Mouse (Mus musculus) T-helper 1 cell (primary cell): ENCODE measurements around the gene Sbno1.

Experiments
- in situ Hi-C: fragments of 300-600 bp; cut with MboI, MseI; formaldehyde crosslinking; loops from one replicate; pipeline ENCODE4 v1.15.1; 2025; ENCODE audit warnings: high pct_unique_total_duplicates

Gene Sbno1

GRCm38 (mm10) chr5:124337909-124338308 lies 87.9 kb downstream of the Sbno1 start:
- in situ Hi-C loops = loop anchor here (25.0 kb wide), 1 partner anchor 524 kb away; the partner anchor contains the start of genes Ccdc92 and Zfp664

- in situ Hi-C loops = loop anchor here (25.0 kb wide), 1 partner anchor 525 kb away; the partner anchor contains the start of genes Ccdc92 and Zfp664
Observed at GRCm38 (mm10) chr5:124337103-124337502, 88.7 kb downstream of the Sbno1 start.

- in situ Hi-C loops = loop anchor here (25.0 kb wide), 1 partner anchor 528 kb away; the partner anchor contains the start of genes Ccdc92 and Zfp664
Observed at GRCm38 (mm10) chr5:124334392-124334791, 91.4 kb downstream of the Sbno1 start.

- in situ Hi-C loops = loop anchor here (25.0 kb wide), 1 partner anchor 532 kb away; the partner anchor contains the start of genes Ccdc92 and Zfp664
Observed at GRCm38 (mm10) chr5:124330086-124330485, 95.7 kb downstream of the Sbno1 start.

GRCm38 (mm10) chr5:124327510-124328364 lies 98.1 kb downstream of the Sbno1 start, which contains the start of the genes Mphosph9 and 2810006K23Rik:
TSS of gene Mphosph9 (minus strand) at chr5:124327972.
TSS of gene 2810006K23Rik (plus strand) at chr5:124328089.
- in situ Hi-C loops = loop anchor here (25.0 kb wide), 1 partner anchor 535 kb away; the partner anchor contains the start of genes Ccdc92 and Zfp664

GRCm38 (mm10) chr5:124326829-124327228 lies 99.0 kb downstream of the Sbno1 start:
- in situ Hi-C loops = loop anchor here (25.0 kb wide), 1 partner anchor 535 kb away; the partner anchor contains the start of genes Ccdc92 and Zfp664
